Mouse (Mus musculus) E14TG2a.4 (cell line): ENCODE measurements around the gene Trip12.

Experiments
- H3K27me3 ChIP-seq: 2 replicates; pipeline ENCODE4 v1.6.1; 2014; ENCODE audit warnings: low read length, control low read depth; ENCODE audit not compliant: insufficient read depth
- H3K36me3 ChIP-seq: 2 replicates; pipeline ENCODE4 v1.6.1; 2014; ENCODE audit warnings: low read length, control low read depth; ENCODE audit not compliant: insufficient read depth
- H3K4me1 ChIP-seq: replicated peaks from 2 replicates; pipeline ENCODE4 v1.6.1; 2014; ENCODE audit warnings: low read depth, low read length, control low read depth
- H3K4me3 ChIP-seq: replicated peaks from 2 replicates; pipeline ENCODE4 v1.5.1; 2014; ENCODE audit warnings: mild to moderate bottlenecking, low read length
- H3K9me3 ChIP-seq: 2 replicates; pipeline ENCODE4 v1.6.1; 2014; ENCODE audit warnings: low read length, control low read depth
- CTCF ChIP-seq: conservative IDR thresholded peaks from 2 replicates; pipeline ENCODE4 v1.5.1; 2014; ENCODE audit warnings: low read length
- NANOG ChIP-seq: IDR thresholded peaks from 2 replicates; pipeline ENCODE4 v1.6.1; 2014; ENCODE audit warnings: borderline replicate concordance, low read length, mixed read lengths
- POU5F1 ChIP-seq: IDR thresholded peaks from 2 replicates; pipeline ENCODE4 v1.6.1; 2014; ENCODE audit warnings: low read length, borderline replicate concordance

Gene Trip12

DNA sequence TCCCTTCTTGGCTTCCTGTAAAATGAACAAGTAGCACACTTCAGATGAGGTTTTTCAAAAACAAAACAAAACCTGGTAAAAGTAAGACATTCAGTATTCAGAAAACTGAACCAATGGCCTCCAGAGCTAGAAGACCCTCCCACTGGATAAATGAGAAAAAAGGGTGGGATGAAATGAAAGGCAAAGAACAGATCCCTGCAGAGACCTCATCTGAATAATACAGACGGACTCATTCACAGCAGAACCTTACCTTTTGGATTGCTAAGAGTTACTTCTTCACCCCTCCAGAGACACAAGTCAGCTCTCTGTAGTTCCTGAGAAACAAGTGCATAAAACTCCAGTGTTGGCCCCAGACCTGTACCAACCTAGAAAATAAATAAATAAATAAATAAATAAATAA is 108.6 kb downstream of the Trip12 start:
- H3K27me3 ChIP-seq, result no peaks in the 10 kb centered on the region
- no peaks in the 10 kb centered on the region for H3K9me3 ChIP-seq
- no peak overlapping the region for H3K4me3 ChIP-seq
- peaks cover 29% of the 10 kb centered on the region for H3K4me1 ChIP-seq
- TF ChIP-seq CTCF (no peak), NANOG (no peak), POU5F1 (no peak)
- H3K36me3 ChIP-seq, result peaks cover 90% of the 10 kb centered on the region

- Histone ChIP-seq H3K4me3 (no peak overlapping the region), H3K27me3 (no peaks in the 10 kb centered on the region), H3K4me1 (peaks cover 12% of the 10 kb centered on the region; the same call in 1 of the 2 replicates), H3K36me3 (peaks cover 61% of the 10 kb centered on the region), H3K9me3 (no peaks in the 10 kb centered on the region)
- TF ChIP-seq CTCF (no peak), POU5F1 (no peak), NANOG (no peak)
These were observed 117.5 kb downstream of the Trip12 start for GRCm38 (mm10) chr1:84722841-84723240.

DNA sequence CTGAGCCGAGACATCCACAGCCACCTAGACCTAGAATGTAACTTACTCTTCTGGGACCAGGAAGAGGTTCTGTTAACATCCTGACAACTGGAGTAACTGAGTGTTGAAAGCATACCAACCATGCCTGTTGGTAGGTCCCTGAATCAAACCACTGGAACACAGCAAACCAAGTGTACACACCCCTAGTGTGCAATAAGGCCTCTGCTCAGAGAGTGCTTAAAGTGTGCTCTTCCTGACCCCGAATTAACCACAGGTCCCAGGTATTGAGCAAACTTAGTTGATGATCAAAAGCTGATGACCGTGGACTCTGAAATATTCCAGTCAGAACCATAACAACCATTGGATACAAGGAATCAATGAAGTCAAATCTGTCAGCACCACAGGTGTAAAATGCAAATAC is 117.9 kb downstream of the Trip12 start:
- Histone ChIP-seq H3K36me3 (peaks cover 57% of the 10 kb centered on the region), H3K4me1 (peaks cover 12% of the 10 kb centered on the region; the same call in 1 of the 2 replicates), H3K27me3 (no peaks in the 10 kb centered on the region), H3K4me3 (no peak overlapping the region), H3K9me3 (no peaks in the 10 kb centered on the region)
- TF ChIP-seq NANOG (no peak), POU5F1 (no peak), CTCF (no peak)

GRCm38 (mm10) chr1:84721942-84722341 is 118.4 kb downstream of the Trip12 start:
- peaks cover 12% of the 10 kb centered on the region; the same call in 1 of the 2 replicates for H3K4me1 ChIP-seq
- no peaks in the 10 kb centered on the region for H3K9me3 ChIP-seq
- no peak overlapping the region for H3K4me3 ChIP-seq
- TF ChIP-seq CTCF (no peak), NANOG (no peak), POU5F1 (no peak)
- peaks cover 52% of the 10 kb centered on the region for H3K36me3 ChIP-seq
- no peaks in the 10 kb centered on the region for H3K27me3 ChIP-seq

GRCm38 (mm10) chr1:84709810-84710785 is 130.2 kb downstream of the Trip12 start:
- Histone ChIP-seq H3K9me3 (no peaks in the 10 kb centered on the region), H3K4me1 (peaks cover 8% of the 10 kb centered on the region; the same call in 1 of the 2 replicates), H3K36me3 (no peaks in the 10 kb centered on the region), H3K27me3 (peaks cover 22% of the 10 kb centered on the region), H3K4me3 (no peak overlapping the region; the same call in 1 of the 2 replicates)
- no peak for TF ChIP-seq CTCF

- peaks cover 22% of the 10 kb centered on the region for H3K27me3 ChIP-seq
- no peaks in the 10 kb centered on the region for H3K36me3 ChIP-seq
- no peaks in the 10 kb centered on the region for H3K9me3 ChIP-seq
- TF ChIP-seq CTCF, result no peak
- TF ChIP-seq NANOG, result no peak
- TF ChIP-seq POU5F1, result no peak
- peaks cover 8% of the 10 kb centered on the region; the same call in 1 of the 2 replicates for H3K4me1 ChIP-seq
- H3K4me3 ChIP-seq, result no peak overlapping the region; the same call in 1 of the 2 replicates
These were observed 130.9 kb downstream of the Trip12 start for GRCm38 (mm10) chr1:84709406-84709805.

GRCm38 (mm10) chr1:84700254-84700653 is 140.1 kb downstream of the Trip12 start:
- Histone ChIP-seq H3K4me1 (peaks cover 8% of the 10 kb centered on the region), H3K27me3 (peaks cover 14% of the 10 kb centered on the region), H3K4me3 (peak overlapping the region; percentile 46; the same call in 1 of the 2 replicates), H3K9me3 (no peaks in the 10 kb centered on the region), H3K36me3 (no peaks in the 10 kb centered on the region)
- TF ChIP-seq CTCF, result no peak
- TF ChIP-seq POU5F1, result no peak
- TF ChIP-seq NANOG, result no peak

DNA sequence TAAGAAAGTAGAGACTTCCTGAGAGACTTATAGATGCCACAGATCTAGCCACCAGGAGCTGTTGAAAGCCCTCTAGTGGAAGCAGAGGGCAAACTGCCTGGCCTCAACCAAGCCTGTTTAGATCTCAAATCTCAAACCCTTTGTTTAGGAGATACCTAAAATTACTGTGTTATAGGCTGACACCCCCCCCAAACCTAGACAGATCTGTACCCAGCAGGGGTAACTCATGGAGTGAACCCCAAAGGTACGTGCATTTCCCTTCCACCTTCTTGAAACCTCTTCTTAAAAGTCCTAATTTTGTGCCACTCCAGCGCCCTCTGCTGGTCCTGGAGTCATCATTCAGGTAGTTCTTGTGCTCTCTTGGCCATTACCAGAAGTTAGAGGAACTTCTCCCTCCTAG is 143.2 kb downstream of the Trip12 start:
- Histone ChIP-seq H3K4me1 (peaks cover 16% of the 10 kb centered on the region), H3K9me3 (no peaks in the 10 kb centered on the region), H3K4me3 (no peak overlapping the region), H3K36me3 (no peaks in the 10 kb centered on the region), H3K27me3 (peaks cover 38% of the 10 kb centered on the region)
- TF ChIP-seq POU5F1 (no peak), NANOG (no peak), CTCF (peak; percentile 76)
